Mouse (Mus musculus) cerebellum, postnatal 25 days (tissue): Measurements from ENCODE around the gene Zfp787.
A peak's percentile ranks its signal among the peaks of the same experiment; 100 is the strongest.
"Not testable (repeated sequence)": the region's sequence is repeated elsewhere in the genome, so short reads cannot be mapped to it uniquely, and the experiment has no call there.

ENCODE experiments used
- DNase-seq, 2 experiments: peaks; one replicate each; pipeline ENCODE4 v3.0.0; 2021; ENCODE audit warnings: mixed read lengths in 2 of 2

Zfp787 gene

DNA sequence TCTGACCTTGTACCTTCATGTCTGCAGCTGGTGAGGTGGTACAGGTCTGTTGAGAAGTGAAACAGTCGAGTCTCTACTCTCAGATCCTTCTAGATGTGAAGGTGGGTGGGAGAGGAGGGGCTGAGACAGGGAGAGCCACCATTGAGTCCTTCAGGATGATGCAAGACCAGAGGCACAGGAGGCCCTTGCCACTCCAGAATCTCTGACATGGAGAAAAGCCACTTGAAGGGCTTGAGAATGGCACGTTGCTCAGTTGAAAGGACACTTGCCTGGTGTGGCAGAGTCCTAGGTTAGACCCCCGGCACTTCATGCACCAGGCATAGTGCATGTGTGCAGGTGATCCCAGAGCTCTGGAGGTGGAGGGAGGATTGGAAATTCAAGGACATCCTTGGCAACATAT, 5.7 kb upstream of the Zfp787 start:
- no peak for DNase-seq

DNA sequence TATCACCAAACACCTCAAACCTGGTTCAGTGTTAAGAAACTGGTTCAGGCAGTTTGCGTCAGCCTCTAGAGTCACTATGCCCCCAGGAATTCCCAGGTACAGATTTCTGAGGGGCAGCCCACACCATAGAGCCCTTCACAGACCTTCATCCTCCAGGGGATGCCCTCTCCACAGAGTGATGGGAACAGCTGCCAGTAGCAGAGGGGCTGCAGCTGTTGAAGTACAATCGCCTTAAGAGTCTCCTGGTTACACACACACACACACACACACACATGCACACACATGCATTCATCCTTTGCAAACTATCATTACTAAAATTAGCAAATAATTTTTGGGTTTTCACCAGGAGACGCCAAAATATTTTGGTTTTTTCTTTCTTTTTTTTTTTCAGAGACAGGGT, 3.8 kb upstream of the Zfp787 start:
- no peak for DNase-seq

- DNase-seq = no peak
These were observed 1.7 kb upstream of the Zfp787 start for GRCm38 (mm10) chr7:6157479-6157878.

GRCm38 (mm10) chr7:6156901-6157472, 1.2 kb upstream of the Zfp787 start:
- no peak for DNase-seq

- peak; percentile 90 to 92 for DNase-seq
These were observed 545 bp downstream of the Zfp787 start for GRCm38 (mm10) chr7:6155031-6155872.

- no peak for DNase-seq
These were observed 1.6 kb downstream of the Zfp787 start for GRCm38 (mm10) chr7:6154164-6154563.

GRCm38 (mm10) chr7:6153131-6153530, 2.7 kb downstream of the Zfp787 start:
- DNase-seq = no peak

DNA sequence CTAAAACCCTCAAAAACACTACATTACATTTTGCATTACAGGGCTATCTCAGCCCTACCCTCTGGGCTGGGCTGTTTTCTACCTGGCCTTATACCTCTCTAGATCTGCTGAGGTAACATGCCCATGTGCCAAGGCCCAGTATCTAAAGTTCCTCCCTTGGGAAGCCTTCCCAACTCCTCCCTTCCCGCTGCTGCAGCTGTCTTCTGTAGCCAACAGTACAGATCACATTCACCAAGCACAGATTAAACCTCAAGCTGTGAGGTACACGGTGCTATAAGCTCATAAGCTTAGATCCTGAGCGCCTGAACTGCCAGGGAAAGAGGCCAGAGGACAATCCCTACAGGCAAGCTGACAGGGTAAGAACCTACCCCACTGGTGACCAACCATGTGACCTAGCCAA, 3.8 kb downstream of the Zfp787 start:
- no peak for DNase-seq

- DNase-seq = no peak
These were observed 4.5 kb downstream of the Zfp787 start for GRCm38 (mm10) chr7:6151266-6151665.

GRCm38 (mm10) chr7:6147688-6148087, 8.1 kb downstream of the Zfp787 start:
- DNase-seq = no peak

GRCm38 (mm10) chr7:6146982-6147325, 8.8 kb downstream of the Zfp787 start:
- peak in 1 of 2 experiments; percentile 62 for DNase-seq

DNA sequence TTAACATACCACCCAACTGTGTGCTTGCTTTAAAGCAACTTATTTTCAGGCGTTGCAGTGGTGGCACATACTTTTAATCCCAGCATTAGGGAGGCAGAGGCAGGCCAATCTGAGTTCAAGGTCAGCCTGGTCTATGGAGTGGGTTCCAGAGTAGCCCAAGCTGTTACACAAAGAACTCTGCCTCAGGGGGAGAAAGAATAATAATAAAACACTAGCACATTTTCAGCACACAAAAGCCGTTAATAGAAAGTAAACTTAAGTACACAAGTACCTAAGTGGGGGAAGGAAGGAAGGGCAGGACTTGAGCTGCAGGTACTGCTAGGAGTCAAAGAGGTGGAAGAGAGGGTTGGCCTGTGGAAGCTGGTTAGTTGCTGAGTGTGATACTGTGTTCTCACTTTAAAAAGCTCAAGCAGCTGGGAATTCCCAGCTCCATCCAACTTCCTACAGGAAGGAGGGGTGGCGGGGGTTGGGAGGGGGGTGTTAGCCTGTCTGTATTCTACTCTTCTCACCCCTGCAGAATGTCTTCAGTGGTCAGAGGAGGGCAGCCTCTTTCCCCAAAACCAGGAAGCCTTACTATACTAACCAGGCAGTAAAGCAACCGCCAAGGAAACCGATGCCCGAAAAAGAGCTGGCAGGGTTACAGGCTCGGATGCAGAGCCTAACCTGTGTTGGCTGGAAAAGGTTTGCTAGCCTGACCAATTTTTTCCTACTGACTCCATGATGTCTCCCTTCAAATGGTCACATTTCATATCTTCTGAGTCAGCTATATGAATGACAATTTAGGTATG, 9.4 kb downstream of the Zfp787 start:
- peak in 1 of 2 experiments; percentile 59 for DNase-seq

DNA sequence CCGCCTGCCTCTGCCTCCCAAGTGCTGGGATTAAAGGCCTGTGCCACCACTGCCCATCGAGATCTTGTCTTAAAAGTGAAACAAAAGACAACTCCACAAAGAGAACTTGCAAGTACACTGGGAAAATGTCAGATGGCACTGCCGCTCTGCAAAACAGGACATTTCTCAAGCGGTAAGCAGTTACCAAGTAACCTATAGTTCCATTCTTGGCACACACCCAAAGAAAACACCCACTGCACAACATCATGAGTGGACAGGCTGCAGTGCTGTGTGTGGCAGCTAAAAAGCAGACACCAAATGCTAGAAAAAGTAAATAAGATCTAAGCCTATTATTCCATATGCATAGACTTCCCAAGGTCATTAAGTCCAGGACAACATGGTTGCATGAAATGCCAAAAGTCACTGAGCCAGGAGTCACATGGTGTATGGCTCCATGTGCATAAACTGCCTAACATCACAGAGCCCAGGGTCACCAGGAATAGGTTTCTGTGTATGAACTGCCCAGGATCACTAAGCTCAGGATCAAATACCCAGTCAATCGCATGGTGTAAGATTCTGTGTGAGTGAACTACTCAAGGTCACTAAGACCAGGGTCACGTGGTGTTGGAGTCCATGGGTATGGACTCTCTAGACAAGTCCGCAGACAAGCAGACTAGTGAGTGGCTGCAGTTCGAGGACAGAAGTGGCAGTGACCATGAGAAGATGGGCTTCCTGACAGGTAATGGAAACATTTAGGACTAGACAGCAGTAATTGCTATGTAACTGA, 10.2 kb downstream of the Zfp787 start:
- no peak for DNase-seq

- DNase-seq = no peak
These were observed 11.7 kb downstream of the Zfp787 start for GRCm38 (mm10) chr7:6143991-6144531.

GRCm38 (mm10) chr7:6139295-6139694, 16.5 kb downstream of the Zfp787 start:
- no peak for DNase-seq

GRCm38 (mm10) chr7:6136497-6136896, 19.3 kb downstream of the Zfp787 start:
- no peak for DNase-seq

GRCm38 (mm10) chr7:6132646-6133045, 23.2 kb downstream of the Zfp787 start:
- DNase-seq = no peak

DNA sequence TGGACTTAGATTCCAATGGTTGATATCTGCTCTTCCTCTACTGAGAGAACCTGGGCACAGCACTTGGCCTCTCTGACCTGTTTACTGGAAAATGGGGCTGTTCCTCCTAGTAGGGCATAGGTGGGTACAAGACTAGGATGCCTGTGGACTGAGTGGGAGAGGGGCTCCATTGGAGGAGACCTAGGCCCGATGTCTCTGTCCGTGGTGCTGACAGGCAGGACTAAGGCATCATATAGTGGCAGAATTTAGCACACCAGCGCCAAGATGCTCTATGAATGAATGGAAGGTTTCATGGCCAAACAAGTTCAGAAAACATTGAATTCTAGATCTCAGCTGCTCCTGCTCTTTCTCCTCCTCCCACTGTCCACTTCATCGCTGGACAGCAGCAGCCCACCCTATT, 25.5 kb downstream of the Zfp787 start:
- DNase-seq = peak in 1 of 2 experiments; percentile 2

- peak; percentile 79 to 89 for DNase-seq
These were observed 28.9 kb downstream of the Zfp787 start for GRCm38 (mm10) chr7:6126690-6127448.

DNA sequence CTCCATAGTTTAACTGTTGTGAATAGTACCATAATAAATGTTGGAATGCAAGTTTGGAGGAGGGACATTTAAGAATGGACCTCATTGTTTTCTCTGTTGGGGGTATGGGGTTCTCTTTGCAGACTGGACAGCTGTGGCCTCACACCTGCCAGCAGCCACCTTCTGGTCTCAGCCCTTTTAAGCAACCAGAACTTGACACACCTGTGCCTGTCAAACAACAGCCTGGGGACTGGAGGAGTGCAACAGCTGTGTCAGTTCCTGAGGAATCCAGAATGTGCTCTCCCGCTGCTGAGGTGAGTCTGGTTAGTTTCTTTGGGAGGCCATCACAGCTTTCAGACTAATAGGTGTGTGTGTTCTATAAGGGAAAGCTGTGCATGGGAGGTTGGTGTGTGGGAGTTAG, 34.7 kb downstream of the Zfp787 start:
- not testable (repeated sequence) for DNase-seq

GRCm38 (mm10) chr7:6120104-6120503, 35.7 kb downstream of the Zfp787 start:
- not testable (repeated sequence) for DNase-seq

GRCm38 (mm10) chr7:6119501-6119900, 36.3 kb downstream of the Zfp787 start:
- no peak for DNase-seq
